Mouse (Mus musculus) heart, adult 8-10 months (tissue): ENCODE measurements at regions not wholly inside any gene's neighbourhood (a gene's known extent, or its start where the extent isn't known, plus 50 kb on each side); places are given as distances from the start of the nearest gene placed in this dataset.

ENCODE experiments used
- DNase-seq: peaks from one replicate; pipeline ENCODE4 v3.0.0; 2022; ENCODE audit warnings: low spot score

DNA sequence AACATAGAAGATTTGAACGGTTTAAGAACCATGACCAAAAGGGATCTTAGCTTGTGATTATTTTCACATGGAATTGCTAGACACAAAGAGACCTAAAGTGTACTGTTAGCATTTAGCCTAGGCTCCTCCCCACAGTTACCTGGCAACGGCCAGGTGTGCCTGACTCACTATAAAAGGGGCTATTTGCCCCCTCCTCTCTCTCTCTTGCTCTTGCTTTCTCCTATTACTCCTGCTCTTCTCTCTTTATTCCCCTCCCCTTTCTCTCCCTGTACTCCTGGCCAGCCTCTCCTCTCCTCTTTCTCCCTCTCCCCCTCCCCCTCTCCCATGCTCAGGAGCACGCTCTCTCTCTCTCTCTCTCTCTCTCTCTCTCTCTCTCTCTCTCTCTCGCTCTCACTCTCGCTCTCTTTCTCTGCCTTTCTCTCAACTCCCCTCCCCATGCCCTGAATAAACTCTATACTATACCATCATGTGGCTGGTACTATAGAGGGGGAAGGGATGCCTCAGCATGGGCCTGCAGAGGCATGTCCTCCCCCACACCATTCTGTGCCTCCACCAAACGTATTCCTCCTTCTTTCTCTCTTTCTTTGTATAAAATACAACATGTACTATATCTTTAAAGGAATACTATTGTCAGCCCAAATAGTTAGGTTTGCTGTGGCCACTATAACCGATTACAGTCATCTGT, 603.9 kb downstream of the Rps29 start:
- no peak for DNase-seq

DNA sequence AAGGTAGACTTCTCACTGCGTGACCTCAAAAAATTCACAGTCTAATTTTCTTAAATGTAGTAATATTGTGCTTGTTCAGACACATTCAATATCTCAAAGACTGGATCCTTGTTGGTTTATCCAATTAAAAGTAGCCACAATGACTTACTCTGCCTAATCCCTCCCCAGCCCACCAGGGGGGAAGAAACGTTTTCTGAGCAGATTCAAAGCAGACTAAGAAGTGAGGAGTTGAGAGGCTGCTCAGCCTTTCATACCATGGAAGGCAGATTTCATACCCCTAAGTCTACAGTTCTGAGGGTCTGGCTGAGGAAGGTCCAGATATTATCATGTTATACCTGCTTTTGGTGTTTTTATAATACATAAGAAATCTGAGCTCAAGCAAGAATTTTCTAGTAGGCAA, 604.7 kb downstream of the Rps29 start:
- no peak for DNase-seq

GRCm38 (mm10) chr12:68541811-68542210, 617.2 kb downstream of the Rps29 start:
- DNase-seq: no peak

DNA sequence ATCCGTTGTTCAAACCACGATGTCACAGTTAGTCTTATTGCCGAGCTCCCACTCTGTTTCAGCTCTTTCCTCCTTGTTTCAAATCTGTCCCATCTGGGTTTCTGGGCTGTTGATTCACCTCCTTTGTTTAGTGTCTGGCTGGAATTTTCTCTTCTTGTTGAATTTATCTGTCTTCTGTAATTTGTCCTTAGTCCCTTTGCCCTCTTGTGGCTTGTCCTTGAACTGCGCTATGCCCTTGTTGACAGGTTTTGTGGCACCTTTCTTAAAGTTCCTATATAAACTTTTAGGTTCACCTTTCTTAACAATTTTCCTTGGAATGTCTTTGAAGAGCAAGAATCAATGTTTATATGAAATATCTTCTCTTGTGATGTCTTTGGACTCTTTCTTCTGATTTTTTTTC, 658.2 kb downstream of the Rps29 start:
- no peak for DNase-seq

DNA sequence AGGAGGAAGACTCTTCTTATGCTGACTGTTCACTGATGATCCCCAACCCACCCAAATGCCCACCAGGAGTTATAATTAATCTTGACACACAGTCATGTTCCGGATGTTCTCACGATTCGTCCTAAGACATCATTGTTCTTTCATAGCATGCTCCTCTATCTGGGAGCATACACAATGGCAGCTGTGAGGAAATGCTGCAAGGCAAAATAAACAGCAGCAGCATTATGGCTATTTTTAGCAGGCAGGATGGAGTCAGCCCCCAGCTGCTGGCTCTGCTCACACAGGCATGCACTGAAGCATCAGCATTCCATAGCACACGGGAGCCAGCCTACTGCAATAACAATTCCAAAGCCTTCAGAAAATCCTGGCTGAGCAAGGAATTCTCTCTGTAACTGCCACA, 696.0 kb downstream of the Rps29 start:
- DNase-seq: peak; percentile 3

DNA sequence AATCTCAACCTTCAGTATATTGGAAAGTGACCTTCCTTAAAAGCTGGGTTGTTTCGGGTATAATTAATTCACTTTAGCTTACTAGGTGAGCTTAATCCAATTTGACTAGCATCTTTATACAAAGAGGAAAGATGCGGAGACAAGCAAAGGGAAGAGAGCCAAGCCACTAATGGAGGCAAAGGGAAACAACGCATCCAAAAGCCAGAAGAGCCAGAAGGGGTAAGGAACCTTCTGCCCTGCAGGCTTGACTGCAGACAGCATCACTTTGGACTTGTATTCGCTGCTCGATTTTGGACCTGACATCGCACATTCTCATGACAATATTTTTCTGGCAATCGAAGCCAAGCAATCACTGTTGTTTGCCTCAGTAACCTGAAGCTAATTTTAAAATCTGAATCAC, 700.8 kb downstream of the Rps29 start:
- no peak for DNase-seq

- DNase-seq: no peak
Observed at GRCm38 (mm10) chr12:68426601-68427000, 732.4 kb downstream of the Rps29 start.

- no peak for DNase-seq
Observed at GRCm38 (mm10) chr12:68425006-68425405, 734.0 kb downstream of the Rps29 start.
